In the genomic region with DNA sequence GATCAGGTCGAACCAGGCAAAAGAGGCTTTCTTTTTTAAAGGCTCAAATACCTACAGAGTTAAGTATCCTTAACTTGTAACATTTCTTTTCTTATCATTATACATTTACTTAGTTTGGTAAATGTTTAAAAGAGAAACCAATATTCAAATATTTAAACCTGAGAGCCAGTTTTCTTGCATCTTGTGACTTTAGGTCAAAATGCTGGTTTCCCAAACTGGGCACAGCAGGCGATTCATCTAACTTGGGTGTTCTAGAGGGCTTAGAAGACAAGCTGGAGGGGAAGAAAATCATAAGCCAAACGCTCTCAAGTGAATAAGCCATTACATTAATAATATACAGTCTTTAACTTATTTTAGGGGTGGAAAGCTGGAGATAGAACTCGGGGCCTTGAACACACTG, we compare ENCODE assay signal across 22 mouse cellular contexts. TPM values are rescaled to one million over a fixed set of nuclear protein-coding genes. Genes with fewer than 3 reads are reported as not detected.
DNase-seq lines count a peak whose midpoint lies in the region; ATAC-seq and TF ChIP-seq lines count a peak whose summit lies in the region.
"Had no signal": no experiment of that assay in that cellular context is flagged by ENCODE, and none has a peak within 500 bp of the region (broad histone marks: within the 10 kb centered on the region; RNA-seq: fewer than 3 reads in every experiment).

No protein-coding gene starts in this region.

- H3K9ac ChIP-seq in kidney, embryonic 16.5 days (replicated peaks; ENCODE audit: low read length), result no peak overlapping the region
- no peak overlapping the region for H3K9ac ChIP-seq in liver, adult 2 months (ENCODE audit: low read depth, low read length)
- H3K9ac ChIP-seq in liver, postnatal 0 days (replicated peaks), result no peak overlapping the region

- no peak overlapping the region for H3K4me2 ChIP-seq in kidney, embryonic 16.5 days (replicated peaks; ENCODE audit: low read depth, low read length)
- H3K4me2 ChIP-seq in liver, postnatal 0 days (ENCODE audit: low read depth, low read length), result no peak overlapping the region

- WGBS in kidney, adult 2 months, result 55% methylated on average over 4 of the region's 4 CpGs
- WGBS in kidney, embryonic 16.5 days, result 76% methylated on average over 4 of the region's 4 CpGs
- WGBS in liver, adult 2 months, result 39% methylated on average over 4 of the region's 4 CpGs
- WGBS in liver, postnatal 0 days (ENCODE audit: insufficient replicate concordance), result 73% methylated on average over 4 of the region's 4 CpGs

- no peak for TF ChIP-seq POLR2A in kidney, adult 2 months (IDR thresholded peaks at IDR 0.05; ENCODE audit: low read depth, low read length)
- TF ChIP-seq POLR2A in liver, adult 2 months (IDR thresholded peaks at IDR 0.05; ENCODE audit: extremely low read depth, insufficient read depth, low read length), result no peak

- H3K9me3 ChIP-seq in kidney, embryonic 16.5 days (ENCODE audit: low read length), result no peaks in the 10 kb centered on the region
- H3K9me3 ChIP-seq in liver, postnatal 0 days (ENCODE audit: low read length), result no peaks in the 10 kb centered on the region
- H3K9me3 ChIP-seq: G1E had no signal

- peaks cover 16% of the 10 kb centered on the region; the same call in 1 of the 2 replicates for H3K79me2 ChIP-seq in liver, adult 2 months (ENCODE audit: control insufficient read depth, insufficient read depth, low read length)

- H3K27me3 ChIP-seq in kidney, adult 2 months (replicated peaks; ENCODE audit: control insufficient read depth, insufficient read depth, low read length), result no peaks in the 10 kb centered on the region
- 0 out of 2 replicates have a peak, but pooled peaks cover 5% of the 10 kb centered on the region for H3K27me3 ChIP-seq in kidney, embryonic 16.5 days (ENCODE audit: insufficient read depth, low read length)
- no peaks in the 10 kb centered on the region for H3K27me3 ChIP-seq in liver, adult 2 months (ENCODE audit: control insufficient read depth, insufficient read depth, low read length)
- no peaks in the 10 kb centered on the region for H3K27me3 ChIP-seq in liver, postnatal 0 days (ENCODE audit: insufficient read depth, low read length)
- H3K27me3 ChIP-seq: CH12.LX had no signal

- no peak for TF ChIP-seq CTCF in kidney, adult 2 months (conservative IDR thresholded peaks at IDR 0.05; ENCODE audit: insufficient read depth, insufficient read length, low read depth, low read length)
- TF ChIP-seq CTCF in liver, adult 2 months (IDR thresholded peaks at IDR 0.05; ENCODE audit: low read depth, low read length), result no peak
- TF ChIP-seq CTCF in liver, postnatal 0 days (IDR thresholded peaks at IDR 0.05; ENCODE audit: low read depth), result no peak

- no peak for ATAC-seq in kidney, embryonic 16.5 days (ENCODE audit: low FRiP score, low TSS enrichment)
- ATAC-seq in liver, postnatal 0 days, result no peak
- ATAC-seq: activated CD4-positive, CD25-positive, alpha-beta regulatory T cell, adult 4 months; CD4-positive, CD25-positive, alpha-beta regulatory T cell, adult 4 months; Patski had no signal

- no peak overlapping the region; the same call in 1 of the 2 replicates for H3K27ac ChIP-seq in kidney, adult 2 months (ENCODE audit: insufficient read depth, low read depth, low read length)
- H3K27ac ChIP-seq in kidney, embryonic 16.5 days (ENCODE audit: low read length), result peak overlapping the region; percentile 19; the same call in 1 of the 2 replicates
- peak overlapping the region; percentile 85 for H3K27ac ChIP-seq in liver, adult 2 months (replicated peaks; ENCODE audit: insufficient read depth, low read depth, low read length)
- no peak overlapping the region; the same call in 1 of the 2 replicates for H3K27ac ChIP-seq in liver, postnatal 0 days (ENCODE audit: low read depth)

- no peaks in the 10 kb centered on the region; the same call in 1 of the 2 replicates for H3K36me3 ChIP-seq in kidney, adult 2 months (ENCODE audit: control insufficient read depth, insufficient read depth, low read length)
- H3K36me3 ChIP-seq in kidney, embryonic 16.5 days (ENCODE audit: insufficient read depth, low read length), result no peaks in the 10 kb centered on the region
- no peaks in the 10 kb centered on the region; the same call in 1 of the 2 replicates for H3K36me3 ChIP-seq in liver, adult 2 months (ENCODE audit: control insufficient read depth, insufficient read depth, low read length)
- H3K36me3 ChIP-seq in liver, postnatal 0 days (replicated peaks; ENCODE audit: insufficient read depth, low read length), result no peaks in the 10 kb centered on the region

- H3K4me1 ChIP-seq in kidney, adult 2 months (ENCODE audit: control insufficient read depth, insufficient read depth, low read length), result peaks cover 15% of the 10 kb centered on the region
- peaks cover 8% of the 10 kb centered on the region; the same call in 1 of the 2 replicates for H3K4me1 ChIP-seq in kidney, embryonic 16.5 days (ENCODE audit: insufficient read depth, low read length)
- H3K4me1 ChIP-seq in liver, adult 2 months (ENCODE audit: control insufficient read depth, insufficient read depth, low read length), result peaks cover 28% of the 10 kb centered on the region
- no peaks in the 10 kb centered on the region for H3K4me1 ChIP-seq in liver, postnatal 0 days (ENCODE audit: insufficient read depth)

- DNase-seq in kidney, adult 2 months, result peak; percentile 59
- no peak for DNase-seq in kidney, postnatal 4 days
- DNase-seq in kidney, adult 9 months, result peak; percentile 68
- no peak for DNase-seq in kidney, adult 11 months
- no peak for DNase-seq in kidney, postnatal 14 days
- peak; percentile 70 for DNase-seq in liver, adult 2 months (ENCODE audit: extremely low read depth, low read depth, low spot score)
- no peak for DNase-seq in liver, postnatal 0 days
- DNase-seq: adrenal gland, adult 2 months; adrenal gland, adult 8-10 months; adrenal gland, postnatal 10 days; adrenal gland, postnatal 14 days; adrenal gland, postnatal 25 days; adrenal gland, postnatal 36 days; B cell, adult 2 months; cerebellum, adult 11 months; cerebellum, adult 11-12 months had no signal

- no peak overlapping the region for H3K4me3 ChIP-seq in kidney, adult 2 months (ENCODE audit: insufficient read depth, low read depth, low read length)
- H3K4me3 ChIP-seq in kidney, embryonic 16.5 days (ENCODE audit: low read length), result no peak overlapping the region
- H3K4me3 ChIP-seq in liver, adult 2 months (ENCODE audit: insufficient read depth, low read depth, low read length), result no peak overlapping the region
- H3K4me3 ChIP-seq in liver, postnatal 0 days (ENCODE audit: low read depth, low read length), result no peak overlapping the region

- no peak for TF ChIP-seq EP300 in liver, postnatal 0 days (IDR thresholded peaks at IDR 0.05; ENCODE audit: low read depth)

RNA-seq across cellular contexts. Expression of a gene that starts 10.2 kb away (rescaled TPM):
- 97.7 and 98.0 TPM in 2 replicates for polyA plus RNA-seq in kidney, adult 2 months (2012; rRNA removed)
- 107 TPM in 2 replicates for polyA plus RNA-seq in kidney, embryonic 16.5 days (2015; fragmentation: Nextera tagmentation; extraction: Ambion mirVana)
- total RNA-seq in liver, adult 2 months (2014; rRNA removed), result 30.3 and 35.7 TPM in 2 replicates
- 29.7 and 30.8 TPM in 2 replicates for polyA plus RNA-seq in liver, adult 2 months (2012; rRNA removed)
- 15.8 and 19.7 TPM in 2 replicates for polyA plus RNA-seq in liver, postnatal 0 days (2015; fragmentation: Nextera tagmentation; extraction: Ambion mirVana)
- total RNA-seq: CH12.LX had no signal
- polyA plus RNA-seq: CD4-positive, CD25-positive, alpha-beta regulatory T cell, adult 4 months had no signal

Comparison
In these comparisons a context has a peak if more than half of its experiments do, and no peak if none do; other contexts are left out.
1. DNase-seq: peak in kidney, adult 2 months (single experiment), kidney, adult 9 months (single experiment) and liver, adult 2 months (single experiment); none in kidney, postnatal 4 days (0 of 2), kidney, adult 11 months (single experiment), kidney, postnatal 14 days (single experiment) and liver, postnatal 0 days (single experiment).
2. H3K27ac ChIP-seq: peak in kidney, embryonic 16.5 days (single experiment) and liver, adult 2 months (single experiment); none in kidney, adult 2 months (single experiment) and liver, postnatal 0 days (single experiment).